Mouse (Mus musculus) layer of hippocampus, postnatal 10 days (tissue): ENCODE measurements around the gene Gpn3. TPM values are rescaled to one million over a fixed set of nuclear protein-coding genes. Genes with fewer than 3 reads are reported as not detected.

Experiments used
- DNase-seq, 2 experiments: peaks; one replicate each; pipeline ENCODE4 v3.0.0; 2021; ENCODE audit warnings: low spot score in 2 of 2
- long read RNA-seq: library from polyadenylated mRNA; stranded (forward); transcript quantifications from one replicate; pipeline ENCODE4 v2.0.0, GENCODE M21; 2023
- total RNA-seq, 2 experiments: library from RNA; stranded (reverse); gene quantifications; 2 replicates each; pipeline ENCODE4 v1.2.3; 2021

Gene Gpn3
- total RNA-seq = 10 to 100 TPM; 26.7 to 29.1 TPM
- long read RNA-seq, transcript Gpn3-201 (8 exons, 1,592 nt) = major isoform, 39 of 50 reads
- long read RNA-seq, partial matches to known transcripts = 7 of 50 reads
- long read RNA-seq, other reads (novel, unspliced or antisense) = 1 of 50 reads

DNA sequence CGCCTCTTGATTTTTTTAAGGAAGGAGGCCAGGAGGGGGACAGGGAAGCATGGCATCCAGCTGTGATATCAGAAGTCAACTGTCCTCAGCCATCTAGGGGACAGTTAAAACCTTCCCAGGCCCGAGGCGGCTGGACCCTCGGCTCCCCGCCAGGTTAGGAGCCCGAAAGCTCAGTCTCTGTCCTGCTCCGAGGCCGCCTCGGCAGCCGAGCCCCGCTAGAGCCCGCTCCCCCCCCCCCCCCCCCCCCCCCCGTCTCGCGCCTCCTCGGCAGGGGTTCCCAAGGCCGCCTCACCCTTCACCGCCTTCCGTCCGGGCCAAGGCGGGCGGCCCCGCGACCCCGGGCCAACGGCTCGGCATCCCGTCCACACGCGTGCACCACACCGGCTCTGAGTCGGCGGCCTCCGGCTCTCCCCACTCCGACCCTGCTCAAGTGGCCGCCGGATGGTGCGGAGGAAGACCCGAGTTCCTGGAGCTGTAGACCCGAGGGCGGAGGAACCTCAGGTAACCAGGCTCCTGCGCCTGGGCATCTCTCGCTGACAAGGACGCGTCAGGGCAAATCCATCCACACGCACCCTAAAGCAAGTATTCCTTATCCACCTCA is at the start of gene Gpn3:
TSS of gene Gpn3 (plus strand) at position 286 of the 601 bp plus-strand sequence.
- DNase-seq = peak in 1 of 2 experiments; percentile 44

DNA sequence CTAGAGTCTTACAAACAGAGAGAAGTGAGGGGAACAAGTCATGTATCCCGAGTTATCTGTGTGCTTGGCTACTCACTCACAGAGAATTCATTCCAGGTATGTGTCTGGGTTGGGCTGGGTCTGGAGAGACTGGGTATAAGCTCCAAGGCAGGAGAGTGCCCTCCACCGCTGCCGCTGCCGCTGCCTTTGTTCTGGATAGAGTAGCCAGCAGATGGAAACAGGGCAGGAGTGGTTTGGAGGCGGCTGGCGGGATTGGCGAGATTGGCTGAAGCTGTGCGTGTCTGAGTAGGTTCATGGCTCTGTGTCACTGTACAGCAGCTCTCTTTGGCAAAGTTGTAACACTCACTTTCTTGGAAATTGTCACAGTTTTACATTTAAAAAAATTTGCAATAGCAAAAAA is 48.2 kb upstream of the Gpn3 start:
- no peak for DNase-seq

DNA sequence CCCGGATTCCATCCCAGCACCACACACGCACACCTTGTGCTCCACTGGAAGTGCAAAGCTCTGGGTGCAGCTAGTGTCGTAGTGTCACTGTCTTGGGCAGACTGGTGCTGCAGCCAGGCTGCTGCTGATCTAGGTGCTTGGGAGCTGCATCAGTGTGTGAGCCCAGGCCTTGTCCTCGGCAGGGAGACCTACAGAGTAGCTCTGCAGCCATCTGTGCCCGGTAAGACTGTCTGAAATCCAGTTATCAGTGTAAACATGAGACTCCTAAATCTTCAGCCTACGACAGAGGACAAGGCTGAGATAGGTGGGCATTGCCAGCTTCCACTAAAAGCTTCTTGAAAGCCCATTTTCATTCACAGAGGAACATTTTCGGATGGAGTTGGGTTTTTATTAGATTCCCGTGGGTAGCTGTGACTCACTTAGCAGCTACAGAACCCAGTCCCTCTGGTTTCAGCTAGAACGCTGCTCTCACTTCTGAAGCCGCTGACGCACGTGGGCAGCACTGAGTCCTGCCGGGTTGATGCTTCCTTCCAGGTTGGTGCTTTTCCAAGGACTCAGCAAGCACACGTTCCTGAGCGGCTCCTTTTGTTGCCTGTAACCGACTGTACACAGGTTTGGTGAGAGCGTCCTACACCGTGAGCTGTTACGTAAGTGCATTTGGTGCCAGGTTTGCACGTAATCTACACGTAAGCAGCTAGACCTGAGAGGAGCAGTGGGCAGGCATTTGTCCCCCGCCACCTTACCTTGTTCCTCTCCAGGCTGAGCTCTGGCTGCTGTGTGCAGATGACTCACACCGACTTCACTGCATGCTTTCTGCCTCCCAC is 46.9 kb upstream of the Gpn3 start:
- peak; percentile 44 to 56 for DNase-seq

DNA sequence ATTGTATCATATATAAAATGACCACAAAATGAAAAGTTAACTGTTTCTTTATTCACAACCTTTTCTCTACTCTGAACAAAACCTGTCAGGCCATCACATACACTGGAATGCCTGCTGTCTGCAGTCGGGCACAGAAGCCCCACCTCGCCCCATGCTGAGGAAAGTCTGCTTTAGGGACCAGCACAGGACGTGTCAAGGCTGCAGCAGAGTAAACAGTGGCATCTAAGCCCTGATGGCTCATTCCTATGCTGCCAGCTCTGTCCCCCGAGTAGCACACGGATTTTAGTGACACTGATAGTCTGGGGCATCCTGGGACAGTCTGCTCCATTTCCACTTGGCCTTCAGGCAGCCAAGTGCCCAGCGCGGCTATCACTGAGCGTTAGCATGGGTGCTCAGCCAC is 46.2 kb upstream of the Gpn3 start:
- no peak for DNase-seq

DNA sequence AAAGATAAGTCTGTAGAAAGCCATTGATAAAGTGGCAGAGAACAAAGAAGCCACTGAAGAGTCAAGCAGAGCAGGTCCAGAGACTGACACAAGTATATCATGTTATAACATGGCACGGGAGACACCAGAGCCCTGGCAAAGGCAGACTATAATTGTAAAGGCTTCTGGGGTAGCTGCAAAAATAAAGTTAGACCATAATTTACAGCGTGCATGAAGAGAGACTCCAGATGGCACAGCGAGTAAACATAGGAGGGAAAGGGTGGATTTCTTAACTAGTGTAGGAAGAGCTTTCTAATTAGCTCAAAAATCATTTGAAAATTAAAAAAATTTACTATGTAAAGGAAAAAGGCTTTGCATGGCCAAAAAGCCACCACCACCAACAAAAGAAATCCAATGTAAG is 44.4 kb upstream of the Gpn3 start:
- no peak for DNase-seq

DNA sequence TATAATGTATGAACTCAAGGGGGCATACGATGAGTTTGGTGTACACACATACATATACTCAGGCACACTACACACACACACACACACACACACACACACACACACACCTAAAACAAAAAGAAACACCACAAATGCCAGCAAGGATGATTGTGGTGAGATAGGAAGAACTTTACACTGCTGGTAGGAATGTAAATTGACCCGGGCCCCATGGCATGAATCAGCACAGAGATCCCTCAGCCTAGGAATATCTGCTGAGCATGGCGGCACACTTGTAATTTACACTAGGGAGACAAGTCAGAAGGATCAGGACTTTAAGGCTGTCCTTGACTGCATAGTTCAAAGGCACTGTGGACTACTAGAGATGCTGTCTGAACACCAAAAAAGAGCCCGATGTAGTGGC is 41.4 kb upstream of the Gpn3 start:
- DNase-seq = no peak

DNA sequence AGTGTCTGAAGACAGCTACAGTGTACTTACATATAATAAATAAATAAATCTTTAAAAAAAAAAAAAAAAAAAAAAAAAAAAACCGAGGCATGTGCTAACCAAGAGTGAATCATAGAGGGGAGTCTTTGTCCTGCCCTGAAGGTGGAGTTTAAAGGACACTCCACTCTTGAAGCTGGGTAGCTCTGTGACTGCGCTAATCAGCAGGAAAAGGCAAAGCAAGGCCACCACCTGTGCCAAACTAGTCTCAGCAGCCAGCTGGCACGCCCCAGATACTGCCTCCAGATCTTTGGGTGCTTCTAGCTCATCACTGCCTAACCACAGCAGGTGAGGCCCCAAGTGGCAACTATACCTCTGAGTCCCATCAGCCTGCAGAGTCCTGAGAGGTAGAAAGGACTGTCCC is 37.0 kb upstream of the Gpn3 start:
- DNase-seq = no peak

DNA sequence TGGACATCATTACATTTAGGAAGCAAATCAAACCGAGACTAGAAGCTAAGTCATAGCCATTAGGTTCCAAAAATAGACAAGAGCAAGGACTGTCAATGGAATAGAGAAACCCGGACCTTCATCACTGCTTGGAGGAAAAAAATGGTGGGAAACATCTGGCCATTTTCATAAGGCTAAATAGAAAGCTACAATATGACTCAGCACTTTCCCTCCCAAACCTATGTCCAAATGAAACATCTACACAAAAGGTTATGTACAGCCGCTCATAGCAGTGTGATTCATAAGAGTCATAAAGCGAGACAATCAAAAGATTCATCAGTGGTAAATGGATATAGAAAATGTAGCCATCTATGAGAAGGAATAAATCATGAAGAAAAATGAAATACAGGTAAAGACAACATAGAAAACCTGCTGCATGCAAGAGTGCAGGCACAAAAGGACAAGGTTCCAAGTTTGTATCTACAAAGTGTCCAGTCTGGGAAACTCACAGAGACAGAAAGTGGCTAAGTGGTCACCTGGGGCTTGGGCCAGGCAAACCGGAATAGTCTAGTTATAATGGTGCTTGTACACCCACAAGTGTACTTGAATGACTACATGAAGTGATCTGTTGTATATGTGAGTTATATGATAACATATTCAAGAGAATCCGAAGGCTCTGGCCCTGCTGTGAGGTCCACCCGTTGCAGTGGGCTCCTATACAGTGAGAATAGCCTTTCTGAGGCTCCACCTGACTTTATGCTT is 35.0 kb upstream of the Gpn3 start:
- no peak for DNase-seq

DNA sequence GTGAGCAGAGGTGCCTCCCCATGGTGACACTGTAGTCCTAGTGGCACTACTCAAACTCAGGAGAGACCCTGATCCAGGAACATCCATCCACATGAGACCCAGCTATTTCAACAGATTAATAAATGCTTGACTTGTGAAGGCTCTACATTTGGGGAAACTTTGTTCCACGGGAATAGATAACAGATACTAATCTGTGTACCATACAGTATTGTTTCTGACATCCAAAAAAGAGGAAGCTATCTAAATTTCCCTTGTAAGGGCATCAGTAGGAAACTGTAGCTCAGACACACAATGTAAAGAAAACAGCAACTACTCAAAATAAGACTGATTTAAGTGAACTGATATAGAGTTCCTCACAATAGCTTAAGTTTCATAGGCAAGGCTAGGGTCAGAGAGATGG is 28.8 kb upstream of the Gpn3 start:
- DNase-seq = no peak

DNA sequence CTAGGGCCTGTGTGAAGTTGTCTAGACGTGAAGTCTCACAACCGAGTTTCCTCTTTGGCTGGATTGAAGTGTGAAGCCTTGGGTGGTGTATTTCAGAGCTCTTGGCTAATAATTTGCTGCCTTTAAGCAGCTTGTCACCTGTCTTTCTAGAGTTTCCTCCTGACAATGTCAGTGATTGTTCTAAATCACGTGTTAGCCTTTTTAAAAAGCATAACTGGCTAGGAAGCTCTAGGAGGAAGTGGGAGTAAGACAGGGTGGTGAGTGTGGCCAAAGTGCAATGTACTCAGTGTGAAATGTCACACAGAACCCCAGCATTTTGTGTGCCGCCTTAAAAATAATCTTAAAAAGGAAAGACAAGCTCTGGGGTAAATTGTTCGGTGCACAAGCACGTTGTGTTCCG is 27.9 kb upstream of the Gpn3 start:
- DNase-seq = no peak

DNA sequence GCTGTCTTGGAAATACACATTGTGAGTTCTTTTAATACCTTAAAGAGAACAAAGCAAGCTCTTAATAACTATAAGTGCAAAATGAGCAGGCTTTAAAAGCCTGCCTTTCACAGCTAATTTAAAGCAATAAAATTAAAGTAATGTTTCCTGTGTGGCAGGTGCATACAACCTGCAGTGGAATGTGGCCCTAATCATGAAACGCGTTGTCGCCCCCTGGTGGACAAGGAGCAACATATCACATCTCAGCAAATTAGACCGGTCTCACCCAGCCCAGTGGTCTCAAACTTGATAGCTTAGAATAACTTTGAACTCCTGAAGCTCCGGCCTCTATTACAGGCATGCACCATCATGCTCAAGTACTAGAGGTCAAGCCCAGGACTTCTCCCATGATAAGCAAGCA is 27.4 kb upstream of the Gpn3 start:
- DNase-seq = peak; percentile 76 to 86

DNA sequence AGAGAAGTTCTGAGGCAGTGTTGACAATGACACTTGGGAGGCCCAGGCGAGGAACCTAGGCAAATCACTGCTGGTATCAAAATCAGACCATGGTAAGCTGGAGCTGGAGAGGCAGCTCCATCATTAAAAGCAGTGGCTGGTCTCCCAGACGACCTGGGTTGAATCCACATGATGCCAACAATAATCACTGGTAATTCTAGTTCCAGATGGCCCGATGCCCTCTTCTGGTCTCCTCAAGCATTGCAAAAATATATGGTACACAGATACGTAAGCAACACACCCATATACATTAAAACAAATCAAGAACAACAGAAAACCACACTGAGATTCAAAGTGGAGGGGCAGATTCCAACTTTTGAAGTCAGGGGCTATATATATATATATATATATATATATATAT is 25.9 kb upstream of the Gpn3 start:
- no peak for DNase-seq

DNA sequence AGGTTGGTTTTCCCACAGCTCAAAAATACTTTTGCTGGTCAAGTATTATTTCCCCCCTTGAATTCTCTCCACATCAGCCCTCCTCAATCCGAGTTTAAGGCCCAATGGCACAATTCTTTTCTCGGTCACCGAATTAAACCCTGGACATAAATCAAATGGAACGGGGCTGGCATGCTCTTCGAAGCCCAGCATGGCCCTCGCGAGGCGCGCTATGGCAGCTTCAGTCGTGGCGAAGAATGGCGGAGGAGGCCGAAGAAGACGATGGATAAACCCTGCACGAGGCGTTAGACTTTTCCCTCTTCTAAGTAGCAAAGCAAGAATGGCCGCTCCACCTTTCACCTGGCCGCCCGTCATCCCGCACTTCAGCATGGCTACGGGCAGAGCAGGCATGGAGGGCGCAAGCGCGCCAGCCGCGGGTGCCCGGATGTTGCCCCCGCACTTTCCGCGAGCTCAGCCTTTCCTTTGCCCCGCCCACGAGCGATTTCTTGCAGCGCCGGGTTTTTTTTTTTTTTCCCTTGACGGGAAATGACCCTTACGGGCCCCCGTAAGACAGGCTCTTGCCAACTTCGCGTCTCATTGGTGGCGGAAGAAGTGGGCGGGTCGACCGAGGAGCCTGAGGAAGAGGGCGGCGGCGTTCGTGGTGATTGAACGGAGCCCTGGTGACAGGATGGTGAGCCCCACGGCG is 17.7 kb upstream of the Gpn3 start, which contains the start of the genes Rad9b and Vps29:
TSS of gene Rad9b (minus strand) at position 427 of the 685 bp plus-strand sequence.
TSS of gene Vps29 (plus strand) at position 563 of the 685 bp plus-strand sequence.
- DNase-seq = peak; percentile 98 to 99

DNA sequence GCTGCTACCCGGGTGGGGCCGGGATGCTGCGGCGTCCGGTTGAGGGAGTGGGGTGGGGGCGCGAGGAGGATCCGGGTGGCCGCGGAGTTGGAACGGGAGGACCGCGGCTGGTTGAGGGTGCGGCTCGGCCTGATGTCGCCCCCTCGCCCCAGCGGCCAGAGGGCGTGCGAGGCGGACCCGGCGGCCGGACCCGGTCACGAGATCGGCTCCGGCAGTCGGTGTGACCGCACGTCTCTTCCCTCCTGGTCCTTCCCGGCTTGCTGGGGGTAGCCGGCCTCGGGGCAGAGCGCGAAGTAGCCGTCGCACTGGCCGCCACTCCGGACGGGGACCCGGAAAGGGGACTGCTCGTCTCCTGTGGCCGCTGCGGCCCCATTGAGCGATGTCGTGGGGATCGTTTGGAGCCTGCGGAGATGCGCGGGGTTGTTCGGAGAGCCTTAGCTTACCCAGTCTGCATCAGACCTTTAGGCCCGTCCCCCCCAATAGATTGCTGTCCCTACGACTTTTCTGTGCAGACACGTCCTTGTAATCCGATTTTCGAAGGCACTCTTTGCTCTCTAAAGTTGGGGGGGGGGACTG is 17.1 kb upstream of the Gpn3 start:
- DNase-seq = no peak

DNA sequence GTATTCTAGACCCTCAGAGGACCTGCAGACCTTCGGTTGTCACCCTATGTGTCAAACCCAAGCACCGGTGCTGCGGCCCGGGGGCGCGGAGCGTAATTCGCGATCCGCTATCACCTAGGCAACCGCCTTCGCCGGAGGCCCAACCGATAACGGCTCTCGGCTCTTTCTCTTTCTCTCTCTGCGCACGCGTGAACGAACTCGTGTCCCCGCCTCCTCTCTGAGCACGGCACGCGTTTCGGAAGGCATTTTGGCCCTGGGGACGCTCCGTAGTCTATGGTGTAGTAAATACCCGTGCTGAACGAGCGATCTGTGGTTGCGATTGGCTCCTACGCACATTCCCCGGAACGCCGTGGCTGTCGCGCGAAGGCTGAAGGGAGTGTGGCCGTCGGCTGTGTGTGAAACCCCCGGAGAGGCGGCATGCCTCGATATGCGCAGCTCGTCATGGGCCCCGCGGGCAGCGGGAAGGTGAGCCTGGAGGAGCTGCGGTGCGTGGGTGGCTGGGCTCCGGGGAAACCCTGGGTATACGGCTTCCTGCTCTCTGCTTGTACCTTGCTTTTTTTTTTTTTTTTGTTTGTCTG is 605 bp downstream of the Gpn3 start, which contains the start of gene Fam216a:
TSS of gene Fam216a (minus strand) at position 173 of the 578 bp plus-strand sequence.
- peak; percentile 100 for DNase-seq

DNA sequence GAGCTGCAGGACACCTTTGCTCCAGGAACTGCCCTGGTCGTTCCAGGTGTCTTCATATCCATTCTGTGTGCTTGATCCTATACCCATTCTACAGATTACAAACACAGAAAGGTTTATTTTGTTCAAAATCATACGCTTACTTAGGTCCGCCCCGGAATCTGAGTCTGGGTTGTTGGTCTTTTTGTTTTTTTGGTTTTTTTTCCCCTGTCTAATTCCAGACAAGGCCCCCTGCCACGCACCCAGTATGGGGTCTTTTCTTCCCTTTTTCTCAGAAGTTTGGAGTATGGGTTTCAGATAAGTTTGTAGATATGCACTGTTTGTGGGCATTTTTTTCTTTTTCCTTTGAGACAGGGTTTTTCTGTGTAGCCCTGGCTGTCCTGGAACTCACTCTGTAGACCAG is 1.2 kb downstream of the Gpn3 start:
- no peak for DNase-seq

DNA sequence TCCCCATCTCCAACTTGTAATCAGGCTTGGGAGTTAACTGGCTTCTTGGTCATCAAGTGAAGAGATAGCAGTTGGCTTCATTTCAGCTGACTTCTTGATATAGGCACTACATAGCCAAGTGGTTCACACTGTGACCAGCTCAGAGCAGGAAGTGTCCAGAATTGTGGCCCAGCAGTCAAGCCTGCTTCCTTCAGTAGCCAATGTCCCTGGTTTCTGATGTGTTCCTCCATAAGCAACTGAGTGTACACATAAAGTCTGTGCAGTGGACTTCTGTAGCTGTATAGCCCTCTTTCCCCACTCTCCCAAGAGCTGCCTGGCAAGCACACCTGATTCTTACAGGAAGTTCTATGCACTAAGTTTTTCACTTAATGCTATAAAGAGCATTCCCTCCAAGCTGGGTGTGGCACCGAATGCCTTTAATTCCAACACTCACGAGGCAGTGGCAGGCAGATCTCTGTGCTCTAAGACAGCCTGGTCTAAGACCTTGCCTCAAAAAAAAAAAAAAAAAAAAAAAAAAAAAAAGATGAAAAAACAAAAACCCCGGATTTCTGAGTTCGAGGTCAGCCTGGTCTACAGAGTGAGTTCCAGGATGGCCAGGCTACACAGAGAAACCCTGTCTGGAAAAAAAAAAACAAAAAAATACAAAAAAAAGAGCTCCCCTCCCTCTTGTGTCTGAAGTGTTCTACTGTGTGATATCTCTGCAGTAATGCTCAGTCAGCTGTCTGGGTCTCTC is 5.6 kb downstream of the Gpn3 start:
- DNase-seq = no peak

DNA sequence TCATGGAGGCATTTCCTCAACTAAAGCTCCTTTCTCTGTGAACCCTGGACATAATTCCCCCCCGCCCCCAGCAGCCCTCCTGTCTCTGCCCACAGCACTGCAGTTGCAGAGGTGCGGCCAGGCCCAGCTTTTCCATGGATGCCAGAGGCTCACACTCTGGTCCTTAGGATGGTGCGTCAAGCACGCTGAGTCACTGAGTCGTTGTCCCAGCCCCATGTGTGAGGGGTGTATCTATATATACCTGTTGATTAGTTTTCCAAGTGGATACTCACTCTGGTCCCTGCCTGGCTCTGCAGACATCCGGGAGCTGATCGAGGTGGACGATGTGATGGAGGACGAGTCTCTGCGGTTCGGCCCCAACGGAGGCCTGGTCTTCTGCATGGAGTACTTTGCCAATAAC is 6.5 kb downstream of the Gpn3 start:
- DNase-seq = no peak

DNA sequence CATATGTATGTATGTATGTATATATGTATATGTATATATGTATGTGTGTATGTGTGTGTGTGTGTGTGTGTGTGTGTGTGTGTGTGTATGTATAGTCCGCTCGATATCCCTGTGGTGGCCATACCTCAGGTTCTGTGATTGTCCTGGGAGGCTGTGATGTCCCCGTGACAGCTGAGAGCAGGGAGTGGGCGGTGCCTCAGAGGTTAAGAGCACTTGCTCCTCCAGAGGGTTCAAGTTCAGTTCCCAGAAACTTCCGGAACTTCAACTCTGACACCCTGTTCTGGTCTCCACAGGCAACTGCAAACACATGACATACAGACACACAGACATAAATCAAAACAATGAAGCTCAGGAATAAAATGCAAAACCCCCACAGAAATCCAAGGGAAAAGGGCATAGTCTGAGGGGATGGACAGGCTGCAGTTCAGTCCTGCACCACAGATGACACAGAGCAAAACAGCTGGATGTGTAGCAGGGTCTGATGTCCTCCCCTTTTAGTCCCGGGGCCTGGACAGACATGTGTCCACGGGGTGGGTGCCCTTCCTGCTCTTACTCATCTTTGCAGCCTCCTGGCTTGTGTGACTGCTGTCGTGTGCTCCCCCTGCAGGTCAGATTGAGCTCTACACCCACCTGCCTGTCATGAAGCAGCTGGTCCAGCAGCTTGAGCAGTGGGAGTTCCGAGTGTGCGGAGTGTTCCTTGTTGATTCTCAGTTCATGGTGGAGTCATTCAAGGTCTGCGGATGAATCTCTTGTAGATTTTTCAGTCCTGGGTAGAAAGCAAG is 7.9 kb downstream of the Gpn3 start:
- peak; percentile 81 to 83 for DNase-seq
